Mouse (Mus musculus) 3134 (cell line): ENCODE measurements around the gene Rpl3l.

Experiments
- DNase-seq: peaks from one replicate; pipeline ENCODE4 v3.0.0-alpha.2; 2011; ENCODE audit warnings: low spot score; ENCODE audit not compliant: insufficient read length; ENCODE audit errors: extremely low read depth

The Rpl3l gene

DNA sequence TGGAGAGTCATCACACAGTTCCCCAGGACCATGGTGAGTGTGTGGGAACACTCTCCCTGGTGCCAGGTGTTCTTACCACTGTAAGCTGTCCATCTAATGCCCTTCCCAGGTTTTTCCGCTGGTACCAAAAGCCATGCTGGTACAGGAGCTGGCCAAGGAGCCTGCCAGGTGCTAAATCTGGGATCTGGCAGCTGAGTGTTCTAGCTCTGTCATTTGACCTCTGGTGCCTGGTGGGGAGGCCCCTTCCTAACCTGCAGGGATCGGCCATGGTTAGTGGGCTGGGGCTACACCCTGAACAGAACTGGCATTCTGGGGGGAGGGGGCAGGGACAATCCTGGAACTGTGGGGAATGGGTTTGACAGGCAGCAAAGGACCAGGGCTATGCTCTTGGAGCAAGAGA lies at the start of gene Rpl3l:
TSS of gene Rpl3l (plus strand) at position 203 of the 400 bp plus-strand sequence.
- DNase-seq = no peak

DNA sequence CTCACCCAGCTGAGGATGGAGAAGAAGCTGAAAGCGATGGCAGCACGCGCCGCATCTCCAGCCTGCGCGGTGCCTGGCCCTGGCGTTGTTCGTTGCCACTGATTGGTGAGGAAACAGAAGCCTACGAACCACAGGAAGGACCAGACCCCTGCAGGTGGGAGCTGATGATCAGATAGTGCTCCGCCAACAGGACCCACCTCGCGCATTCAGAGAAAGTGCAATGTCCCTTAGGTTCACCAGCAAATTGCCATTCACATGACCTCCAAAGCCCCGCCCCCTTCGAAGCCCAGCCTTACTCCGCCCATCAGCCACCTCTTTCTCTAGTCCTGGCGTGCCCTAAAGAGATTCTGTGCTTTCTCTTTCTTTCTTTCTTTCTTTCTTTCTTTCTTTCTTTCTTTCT lies 41.1 kb upstream of the Rpl3l start:
- no peak for DNase-seq

DNA sequence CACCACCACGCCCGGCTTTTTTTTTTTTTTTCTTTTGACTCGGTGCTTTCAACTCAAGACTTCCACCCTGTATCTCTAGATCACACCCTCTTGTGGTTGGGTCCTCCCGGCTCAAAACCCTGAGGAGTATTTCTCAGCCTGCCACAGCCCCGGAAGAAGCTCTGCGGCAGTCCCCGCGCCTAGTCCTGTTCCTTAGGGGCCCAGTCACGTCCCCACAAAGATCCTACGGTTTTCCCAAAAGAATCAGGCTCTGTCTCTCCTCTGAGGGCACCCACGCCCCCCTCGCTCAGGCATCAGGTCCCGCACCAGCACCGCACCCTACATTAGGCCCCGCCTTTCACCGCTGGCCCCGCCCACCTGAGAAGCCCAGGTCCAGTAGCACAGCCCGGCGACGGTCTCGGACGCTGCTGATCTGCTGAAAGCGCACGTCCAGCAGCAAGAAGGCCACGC lies 40.4 kb upstream of the Rpl3l start:
- DNase-seq = no peak

DNA sequence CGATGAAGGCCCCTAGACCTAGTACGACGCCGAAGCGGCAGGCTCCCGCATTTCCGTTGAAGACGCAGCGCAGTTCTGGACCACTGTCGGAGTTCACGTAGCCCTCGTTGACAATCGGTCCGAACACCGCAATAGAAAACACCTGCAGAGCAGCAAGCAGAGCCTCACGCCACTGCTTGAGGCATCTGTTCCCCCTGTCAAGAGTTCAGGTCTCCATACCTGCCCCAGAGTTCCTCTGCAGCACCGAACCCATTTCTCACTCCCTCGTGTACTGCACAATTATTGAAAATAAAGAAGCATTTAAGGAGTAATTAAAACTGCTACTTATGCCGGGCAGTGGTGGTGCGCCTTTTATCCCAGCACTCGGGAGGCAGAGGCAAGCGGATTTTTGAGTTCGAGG lies 40.0 kb upstream of the Rpl3l start:
- DNase-seq = no peak

DNA sequence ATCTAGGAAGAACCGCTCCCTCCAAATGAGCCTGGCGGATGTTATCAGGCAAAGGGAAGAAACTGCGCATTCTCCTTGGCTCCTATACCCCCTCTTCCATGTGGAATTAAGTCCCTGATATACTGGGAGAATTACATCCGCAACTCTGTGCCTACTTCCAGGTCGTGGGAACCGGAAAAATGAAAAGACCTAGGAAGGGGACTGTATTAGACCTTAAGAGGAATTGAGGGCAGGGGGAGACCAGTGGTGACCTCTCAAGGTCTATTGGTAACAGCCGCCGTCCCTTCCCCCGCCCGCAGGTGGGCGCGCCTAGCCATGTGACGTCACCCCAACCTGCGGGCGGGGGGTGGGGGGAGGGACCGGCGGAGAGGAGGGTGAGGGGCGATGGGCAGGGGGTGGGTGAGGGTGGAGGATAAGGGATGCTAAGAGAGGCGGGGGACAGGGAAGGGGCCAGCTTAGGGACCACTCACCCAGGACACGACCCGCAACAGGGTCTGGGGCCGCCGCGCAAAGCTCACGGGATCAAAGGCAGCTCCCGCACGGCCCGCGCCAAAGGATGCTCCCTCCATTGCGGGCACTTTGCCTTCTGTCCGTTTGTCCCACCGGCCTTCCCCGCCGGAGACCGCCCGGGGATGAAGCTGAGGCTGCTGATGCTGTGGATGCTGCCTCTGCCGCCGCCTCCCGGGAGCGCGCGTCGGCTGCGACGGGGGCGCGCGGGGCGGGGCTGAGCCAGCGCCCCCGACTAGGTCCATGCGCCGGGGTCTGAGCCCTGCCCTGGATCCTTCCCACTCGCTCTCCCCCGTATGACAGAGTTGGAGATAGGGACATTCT lies 38.2 kb upstream of the Rpl3l start, which contains the start of gene Syngr3:
TSS of gene Syngr3 (minus strand) at position 705 of the 831 bp plus-strand sequence.
- no peak for DNase-seq

DNA sequence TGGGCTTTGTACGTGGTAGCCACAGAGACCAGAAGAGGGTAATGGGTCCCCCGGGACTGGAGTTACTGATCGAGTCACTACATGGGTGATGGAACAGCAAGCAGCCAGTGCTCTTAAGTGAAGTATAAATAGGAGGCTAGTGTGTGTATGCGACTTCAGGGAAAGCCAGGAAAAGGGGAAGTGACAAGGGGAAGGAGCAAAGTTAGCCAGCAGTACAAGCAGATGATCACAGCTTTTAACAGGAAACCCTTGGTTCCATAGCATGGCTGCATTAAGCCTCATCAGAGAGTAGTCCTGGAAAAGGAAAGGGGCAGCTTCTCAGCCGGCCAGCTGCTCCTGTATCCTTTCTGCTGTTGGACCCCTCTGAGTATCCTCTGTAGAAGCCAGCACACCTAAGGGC lies 35.2 kb upstream of the Rpl3l start:
- DNase-seq = no peak

DNA sequence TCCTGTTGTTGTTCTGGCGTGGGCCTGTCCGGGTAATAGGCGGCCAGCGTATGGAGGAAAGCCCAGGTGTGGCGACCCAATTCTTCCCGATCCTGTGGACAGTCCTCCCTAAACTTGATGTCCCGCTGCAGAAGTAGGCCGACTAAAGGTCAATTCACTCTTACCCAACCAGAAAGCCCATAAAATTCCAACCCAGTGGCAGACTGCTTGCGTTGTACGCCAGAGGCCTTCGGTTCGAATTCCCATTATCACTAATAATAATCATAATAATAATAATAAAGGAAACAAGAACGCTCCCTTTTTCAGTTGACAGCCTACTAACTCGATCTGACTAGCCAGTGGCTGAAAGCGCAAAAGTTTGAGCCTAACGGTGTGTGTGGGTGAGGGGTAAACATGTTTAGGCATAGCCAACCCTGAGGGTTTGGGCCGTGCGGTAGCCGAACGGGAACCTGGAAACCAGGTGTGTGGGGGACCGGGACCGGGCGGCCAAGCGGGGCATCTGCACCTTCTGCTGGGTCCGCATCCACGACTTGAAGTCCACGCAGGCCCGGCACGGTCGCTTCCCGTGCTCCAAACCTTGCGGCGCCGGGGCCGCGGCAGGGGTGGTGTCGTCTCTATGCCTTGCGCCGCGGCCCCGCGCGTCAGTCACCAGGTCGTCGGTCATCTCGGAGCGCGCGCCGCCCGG lies 32.2 kb upstream of the Rpl3l start:
- peak; percentile 32 for DNase-seq

DNA sequence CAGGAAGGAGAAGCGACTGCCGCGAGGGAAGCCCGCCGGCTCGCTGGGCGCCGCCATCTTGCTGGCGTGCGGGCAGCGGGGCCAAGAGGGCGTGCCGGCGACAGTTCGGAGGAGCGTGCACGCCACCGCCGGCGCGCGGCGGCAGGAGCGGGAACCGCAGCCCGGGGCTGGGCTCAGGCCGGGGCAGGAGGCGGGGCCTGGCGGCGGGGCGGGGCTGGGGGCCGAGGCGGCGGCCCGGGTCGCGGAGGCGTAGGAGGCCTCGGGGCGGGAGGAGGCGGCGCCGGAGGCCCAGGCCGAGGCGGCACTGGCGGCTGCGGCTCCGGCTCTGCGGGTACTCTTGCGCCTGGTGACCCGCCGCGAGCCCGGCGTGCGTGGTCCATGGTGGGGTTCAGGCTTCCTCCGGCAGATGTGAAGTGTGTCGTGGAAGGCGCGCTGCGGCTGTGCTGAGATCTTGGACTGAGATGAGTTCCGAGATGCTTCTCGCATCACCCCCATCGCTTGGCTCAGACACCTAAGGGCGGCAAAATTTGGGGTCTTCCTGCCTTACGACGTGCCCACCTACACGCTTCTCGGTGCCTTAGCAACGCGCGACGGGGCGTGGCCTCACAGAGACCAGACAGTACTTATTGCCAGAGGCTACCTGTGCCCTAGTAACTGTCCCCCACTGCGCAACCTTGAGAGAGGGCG lies 31.5 kb upstream of the Rpl3l start, which contains the start of the genes Gfer and Noxo1:
TSS of gene Gfer (minus strand) at position 146 of the 687 bp plus-strand sequence.
TSS of gene Noxo1 (plus strand) at position 224 of the 687 bp plus-strand sequence.
- peak; percentile 88 for DNase-seq

DNA sequence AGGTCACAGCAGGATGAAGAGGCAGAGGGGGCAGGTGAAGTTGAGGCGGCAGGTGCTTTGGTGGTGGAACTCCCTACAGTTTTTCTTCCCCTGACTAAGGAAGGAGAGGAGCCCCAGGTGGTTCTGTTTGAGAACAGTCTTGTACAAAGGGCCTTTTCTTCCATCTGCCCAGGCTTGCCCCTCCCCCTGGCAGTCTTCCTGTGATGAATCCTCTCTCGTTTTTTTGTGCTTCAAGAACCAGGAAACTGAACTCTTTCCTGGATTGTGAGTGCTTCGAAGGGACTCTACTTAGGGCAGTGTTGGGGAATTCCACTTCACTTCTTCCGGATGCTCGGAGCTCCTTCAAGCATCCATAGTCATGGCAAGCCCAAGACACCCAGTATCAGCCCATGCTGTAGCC lies 29.6 kb upstream of the Rpl3l start:
- no peak for DNase-seq

DNA sequence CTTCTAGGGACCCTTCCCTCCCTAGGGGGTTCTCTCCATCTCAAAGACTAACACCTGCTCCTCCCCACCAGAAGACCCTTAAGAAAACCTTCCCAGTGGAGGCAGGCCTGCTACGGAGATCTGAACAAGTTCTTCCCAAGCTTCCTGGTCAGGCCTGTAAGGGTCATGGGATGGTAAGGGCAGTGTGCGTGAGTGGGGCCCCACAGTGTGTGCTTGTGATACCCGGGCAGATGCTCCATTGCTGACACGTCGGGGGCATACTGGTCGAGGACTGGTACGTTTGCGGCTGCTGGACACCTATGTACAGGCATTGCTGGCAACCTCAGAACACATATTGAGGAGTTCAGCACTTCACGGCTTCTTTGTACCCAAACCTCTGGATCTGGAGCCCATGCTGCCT lies 28.9 kb upstream of the Rpl3l start:
- DNase-seq = no peak

DNA sequence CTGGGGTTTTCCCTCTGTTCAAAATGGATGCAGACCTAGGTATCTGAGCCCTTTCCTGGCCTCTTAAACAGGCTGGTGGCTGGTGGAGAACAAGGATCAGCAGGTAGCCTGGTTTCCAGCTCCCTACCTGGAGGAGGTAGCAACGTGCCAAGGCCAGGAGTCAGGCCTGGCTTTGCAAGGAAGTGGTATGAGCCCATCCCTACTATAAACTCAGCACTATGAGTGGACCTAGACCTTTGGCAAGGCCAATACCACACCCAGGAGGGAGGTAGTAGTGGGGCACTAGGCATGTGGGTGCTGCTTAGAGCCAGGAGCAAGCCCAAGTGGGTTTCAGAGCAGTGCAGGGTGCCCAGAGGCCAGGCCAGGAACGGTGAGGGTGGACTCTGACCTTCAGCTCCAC lies 28.1 kb upstream of the Rpl3l start:
- no peak for DNase-seq

DNA sequence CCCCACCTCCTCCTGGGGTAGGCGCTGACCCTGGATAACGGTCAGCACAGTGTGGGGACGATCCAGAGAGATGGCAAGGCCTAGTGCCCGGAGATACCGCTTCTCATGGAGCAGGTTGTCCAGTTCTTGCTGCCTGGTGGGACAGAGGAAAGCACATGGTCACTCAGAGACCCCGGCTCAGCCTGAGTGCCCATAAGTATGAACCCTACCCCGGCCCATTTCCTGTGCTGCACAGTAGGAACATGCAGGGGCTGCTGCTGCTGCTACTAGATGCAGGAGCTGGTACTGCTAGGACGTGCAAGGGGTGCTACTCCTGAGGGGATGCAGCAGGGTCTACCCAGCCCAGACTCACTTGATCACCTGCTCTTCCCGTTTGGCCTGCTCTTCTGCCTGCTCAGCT lies 26.4 kb upstream of the Rpl3l start:
- DNase-seq = no peak

DNA sequence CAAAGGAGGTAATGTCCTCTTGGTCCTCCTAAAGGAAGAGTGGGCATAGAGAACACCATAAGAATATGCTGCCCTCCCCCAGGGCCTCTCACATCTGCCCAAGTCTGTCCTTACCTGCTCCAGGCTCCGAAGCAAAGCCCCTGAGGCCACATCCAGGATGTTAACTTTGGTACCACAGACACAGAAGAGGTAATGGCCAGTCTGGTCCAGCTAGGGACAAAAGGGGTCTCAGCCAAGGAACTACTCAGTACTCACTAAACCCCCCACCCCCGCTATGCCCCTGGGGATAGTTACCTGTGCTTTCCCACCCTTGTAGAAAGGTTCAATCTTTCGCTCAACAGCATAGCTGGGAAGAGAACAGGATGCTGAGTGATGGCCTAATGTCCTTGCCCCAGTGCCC lies 21.8 kb upstream of the Rpl3l start:
- DNase-seq = no peak

DNA sequence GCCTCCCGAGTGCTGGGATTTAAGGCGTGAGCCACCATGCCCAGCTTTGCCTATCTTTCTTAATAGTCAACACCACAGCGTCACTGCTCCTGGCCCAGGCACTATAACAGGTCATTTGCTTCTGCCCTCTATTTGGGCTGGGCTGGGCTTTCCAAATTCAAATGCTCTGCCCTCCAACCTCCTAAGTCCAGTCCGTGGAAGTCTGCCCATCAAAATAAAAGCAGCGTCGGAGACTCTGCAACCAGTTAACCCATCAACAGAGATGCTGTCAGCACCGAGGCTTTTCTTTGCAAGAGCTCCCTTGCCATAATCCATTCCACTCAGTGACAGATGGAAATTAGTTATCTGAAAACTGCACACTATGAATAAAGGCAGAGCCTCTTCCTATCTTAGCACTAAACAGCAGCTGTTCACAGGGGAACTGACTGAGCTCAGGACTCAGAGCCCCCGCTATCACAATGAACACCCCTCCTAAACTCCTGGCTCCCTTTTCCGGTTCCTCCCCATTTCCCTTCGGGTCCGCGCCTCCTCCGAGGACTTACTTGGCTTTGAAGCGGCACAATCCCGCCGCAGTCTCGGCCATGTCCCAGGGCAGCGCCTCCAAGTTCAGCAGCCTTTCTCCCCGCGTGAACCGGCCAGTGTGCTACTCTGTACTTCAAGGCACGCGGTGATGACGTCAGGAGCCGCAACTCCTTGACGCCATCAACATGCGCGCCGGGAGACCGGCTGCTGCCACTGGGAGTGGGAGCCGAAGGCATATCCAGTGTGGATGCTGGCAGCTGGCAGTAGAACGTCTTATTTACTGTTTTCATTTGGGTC lies 20.4 kb upstream of the Rpl3l start, which contains the start of gene Tbl3:
TSS of gene Tbl3 (minus strand) at position 679 of the 819 bp plus-strand sequence.
- peak; percentile 86 for DNase-seq

DNA sequence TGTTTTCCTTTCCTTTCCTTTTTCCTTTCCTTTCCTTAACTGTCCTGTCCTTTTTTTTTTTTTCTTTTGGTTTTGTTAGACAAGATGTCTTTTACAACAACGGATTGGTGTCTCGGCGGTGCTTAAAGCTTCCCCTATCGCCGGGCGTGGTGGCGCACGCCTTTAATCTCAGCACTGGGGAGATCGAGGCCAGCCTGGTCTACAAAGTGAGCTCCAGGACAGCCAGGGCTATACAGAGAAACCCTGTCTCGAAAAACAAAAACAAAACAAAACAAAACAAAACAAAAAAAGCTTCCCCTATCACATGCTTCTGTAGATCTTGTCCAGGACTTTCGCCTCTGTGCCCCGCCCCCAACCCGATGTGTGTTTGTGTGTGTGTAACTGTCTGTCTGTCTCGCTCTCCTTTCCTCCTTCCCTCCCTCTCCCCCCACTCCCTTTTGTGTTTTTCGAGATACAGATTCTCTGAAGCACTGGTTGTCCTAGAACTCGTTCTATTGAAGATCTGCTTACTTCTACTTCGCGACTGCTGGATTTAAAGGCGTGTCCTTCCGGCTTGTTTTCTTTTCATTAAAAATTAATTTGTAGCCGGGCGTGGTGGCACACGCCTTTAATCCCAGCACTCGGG lies 19.7 kb upstream of the Rpl3l start:
- no peak for DNase-seq

DNA sequence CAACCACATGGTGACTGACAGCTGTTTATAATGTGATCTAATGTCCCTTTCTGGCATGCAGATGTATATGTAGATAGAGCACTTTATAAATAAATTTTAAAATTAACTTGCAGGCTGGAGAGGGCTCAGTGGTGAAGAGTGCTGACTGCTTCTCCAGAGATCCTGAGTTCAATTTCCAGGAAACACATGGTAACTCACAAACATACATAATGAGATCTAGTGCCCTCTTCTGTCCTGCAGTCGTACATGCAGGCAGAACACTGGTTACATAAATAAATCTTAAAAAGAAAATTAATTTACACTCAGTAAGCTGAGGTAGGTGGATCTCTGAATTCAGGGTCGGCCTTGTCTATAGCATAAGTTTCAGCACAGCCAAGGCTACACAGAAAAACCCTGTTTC lies 19.0 kb upstream of the Rpl3l start:
- DNase-seq = peak; percentile 45

DNA sequence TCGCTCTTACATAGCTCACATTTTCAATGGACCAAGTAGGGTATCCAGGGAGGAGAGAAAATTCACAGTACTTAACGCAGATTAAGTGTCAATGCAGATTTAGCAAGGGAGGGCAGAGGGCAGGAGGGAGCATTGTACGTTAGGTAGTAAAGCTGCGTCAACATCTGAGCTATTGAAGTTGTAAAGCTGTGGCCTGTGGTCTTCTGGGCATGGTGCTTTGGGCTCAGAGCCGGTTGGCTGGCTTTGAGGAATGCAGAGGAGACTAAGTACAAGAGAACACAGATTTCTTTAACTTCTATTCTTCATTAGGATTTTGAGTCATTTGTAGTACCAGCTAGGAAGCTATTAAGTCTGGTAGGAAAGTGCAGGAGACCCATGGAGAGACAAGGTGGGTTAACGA lies 12.1 kb upstream of the Rpl3l start:
- DNase-seq = no peak

DNA sequence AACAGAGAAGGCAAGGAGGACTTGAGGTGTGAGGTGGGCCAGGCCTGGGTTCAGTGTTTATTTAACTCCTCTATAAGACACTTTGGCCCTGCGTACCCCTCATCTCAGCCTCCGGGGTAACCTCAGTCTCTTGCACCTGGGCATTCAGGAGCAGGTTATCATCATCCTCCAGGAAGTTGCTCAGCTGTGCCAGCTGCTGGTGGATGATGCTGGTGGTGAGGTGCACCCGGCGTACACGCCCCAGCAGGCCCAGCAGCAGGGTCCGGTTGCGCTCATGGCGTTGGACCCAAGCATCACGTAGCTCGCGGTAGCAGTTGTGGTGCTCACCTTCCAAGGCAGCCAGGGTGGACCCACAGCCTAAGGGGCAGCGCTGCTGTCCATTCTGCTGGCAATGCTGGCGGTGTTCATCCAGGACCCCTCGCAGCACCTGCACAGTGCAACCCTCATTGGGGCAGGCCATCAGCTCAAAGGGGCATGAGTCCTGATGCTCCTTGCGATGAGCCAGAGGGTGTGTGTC lies 11.4 kb upstream of the Rpl3l start:
- DNase-seq = no peak

DNA sequence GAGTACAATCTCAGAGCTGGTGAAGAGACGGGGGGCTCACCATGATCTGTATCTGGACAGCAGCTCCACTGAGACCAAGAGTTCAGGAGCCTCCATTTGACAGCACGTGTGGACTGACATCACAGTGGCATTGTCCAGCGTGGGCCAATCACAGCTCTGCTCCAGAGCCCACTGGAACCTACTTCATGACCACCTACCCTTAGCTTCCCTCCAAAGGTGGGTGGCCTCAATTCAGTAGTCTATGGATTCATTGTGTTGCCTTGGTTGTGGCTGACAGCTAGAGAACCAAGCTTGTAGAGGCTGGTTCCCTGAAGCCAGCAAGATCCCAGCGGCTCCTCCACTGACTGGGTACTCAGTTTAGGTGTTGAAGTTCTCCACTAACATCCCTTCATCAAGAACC lies 9.7 kb upstream of the Rpl3l start, which contains the start of the genes Rnf151 and Rps2:
TSS of gene Rnf151 (minus strand) at position 121 of the 400 bp plus-strand sequence.
TSS of gene Rps2 (plus strand) at position 174 of the 400 bp plus-strand sequence.
- no peak for DNase-seq
